Mouse (Mus musculus): ENCODE data around the gene Lce6a. TPM values are rescaled to one million over a fixed set of nuclear protein-coding genes. Genes with fewer than 3 reads are reported as not detected.

Lce6a gene
- polyA plus RNA-seq (2011; ENCODE audit: insufficient read depth, insufficient read length, low replicate concordance, missing spikeins) = not detected in 2 replicates

DNA sequence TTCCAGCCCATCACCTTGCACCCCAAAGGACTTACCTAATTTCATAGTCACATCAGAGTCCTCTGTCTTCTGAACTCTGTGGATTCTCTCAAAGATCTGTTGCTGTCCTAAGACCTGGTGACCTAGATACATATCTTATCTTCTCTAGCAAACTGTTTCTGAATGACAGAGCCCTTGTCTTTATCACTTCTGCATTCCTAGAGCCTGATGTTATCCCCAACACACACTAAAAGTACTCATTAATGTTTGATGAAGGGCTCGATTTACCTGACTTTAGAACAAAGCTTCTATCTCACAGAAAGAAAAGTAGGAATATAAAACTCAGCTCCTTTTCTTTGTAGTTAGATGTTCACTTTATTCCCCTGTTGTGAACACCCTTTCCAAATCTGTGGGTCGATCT lies at the start of gene Lce6a:
Gene Lce6a (minus strand): TSS at position 101 of the 400 bp plus-strand sequence.
- no peaks in the 10 kb centered on the region for H3K4me1 ChIP-seq (ENCODE audit: control insufficient read depth, insufficient read depth, low read length)
- 64% methylated on average over 2 of the region's 2 CpGs for WGBS

DNA sequence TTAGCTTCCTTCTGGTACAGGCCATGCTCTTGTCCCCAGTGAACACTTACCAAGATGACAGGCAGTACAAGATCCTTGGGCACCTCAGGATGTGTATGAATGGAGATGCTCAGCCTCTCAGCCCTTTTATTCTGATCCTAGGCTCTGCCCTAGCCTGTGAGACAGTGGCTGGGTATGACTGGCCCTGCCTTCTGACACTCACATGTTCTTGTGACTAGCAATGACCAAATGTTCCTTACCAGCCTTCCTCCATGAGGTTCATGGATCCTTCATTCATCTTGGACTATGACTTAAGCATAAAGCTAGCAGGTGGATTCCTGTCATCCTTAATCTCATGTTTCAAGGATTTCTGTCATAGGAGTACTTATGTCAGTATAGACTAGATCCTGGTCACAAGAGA lies 48.8 kb upstream of the Lce6a start, which contains the start of gene Lce1a2:
Gene Lce1a2 (minus strand): TSS at position 101 of the 400 bp plus-strand sequence.
- H3K4me3 ChIP-seq (replicated peaks; ENCODE audit: control insufficient read depth, low read depth, low read length) = no peak within 1 kb of the TSS
- no peaks in the 10 kb centered on the region for H3K4me1 ChIP-seq (ENCODE audit: control insufficient read depth, insufficient read depth, low read length)
- no peak within 1 kb of the TSS for H3K27ac ChIP-seq (ENCODE audit: control insufficient read depth, insufficient read depth, low read depth, low read length, poor library complexity)
- no peak for TF ChIP-seq CTCF (IDR thresholded peaks at IDR 0.05; ENCODE audit: control insufficient read depth, insufficient read depth, low read length)
- TF ChIP-seq POLR2A (IDR thresholded peaks at IDR 0.05; ENCODE audit: borderline replicate concordance, control insufficient read depth, low read depth, low read length) = no peak

More for the DNA sequence above, at the start of gene Lce6a:
- no peak within 1 kb of the TSS for H3K27ac ChIP-seq (ENCODE audit: control insufficient read depth, insufficient read depth, low read depth, low read length, poor library complexity)
- TF ChIP-seq CTCF (IDR thresholded peaks at IDR 0.05; ENCODE audit: control insufficient read depth, insufficient read depth, low read length) (no peak), POLR2A (IDR thresholded peaks at IDR 0.05; ENCODE audit: borderline replicate concordance, control insufficient read depth, low read depth, low read length) (no peak)
- no peak within 1 kb of the TSS for H3K4me3 ChIP-seq (replicated peaks; ENCODE audit: control insufficient read depth, low read depth, low read length)

DNA sequence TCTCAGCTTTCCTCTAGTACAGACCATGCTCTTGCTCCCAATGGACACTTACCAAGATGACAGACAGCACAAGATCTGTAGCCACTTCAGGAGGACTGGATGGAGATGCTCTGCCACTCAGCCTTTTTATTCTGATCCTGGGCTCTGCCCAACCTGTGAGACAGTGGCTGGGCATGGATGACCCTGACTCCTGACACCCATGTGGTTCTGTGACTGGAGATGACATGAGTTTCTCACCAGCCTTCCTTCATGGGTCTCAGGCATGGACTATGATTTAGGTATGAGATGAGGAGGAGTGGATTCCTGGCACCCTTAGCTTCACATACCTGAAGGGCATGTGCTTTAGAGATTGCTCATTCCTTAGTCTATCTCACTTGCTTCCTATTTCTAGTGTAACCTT lies 35.4 kb upstream of the Lce6a start, which contains the start of gene Lce1b:
Gene Lce1b (minus strand): TSS at position 101 of the 400 bp plus-strand sequence.
- H3K27ac ChIP-seq (ENCODE audit: control insufficient read depth, insufficient read depth, low read depth, low read length, poor library complexity) = no peak within 1 kb of the TSS
- no peaks in the 10 kb centered on the region for H3K4me1 ChIP-seq (ENCODE audit: control insufficient read depth, insufficient read depth, low read length)
- no peak within 1 kb of the TSS for H3K4me3 ChIP-seq (replicated peaks; ENCODE audit: control insufficient read depth, low read depth, low read length)
- TF ChIP-seq CTCF (IDR thresholded peaks at IDR 0.05; ENCODE audit: control insufficient read depth, insufficient read depth, low read length) (no peak), POLR2A (IDR thresholded peaks at IDR 0.05; ENCODE audit: borderline replicate concordance, control insufficient read depth, low read depth, low read length) (no peak)

DNA sequence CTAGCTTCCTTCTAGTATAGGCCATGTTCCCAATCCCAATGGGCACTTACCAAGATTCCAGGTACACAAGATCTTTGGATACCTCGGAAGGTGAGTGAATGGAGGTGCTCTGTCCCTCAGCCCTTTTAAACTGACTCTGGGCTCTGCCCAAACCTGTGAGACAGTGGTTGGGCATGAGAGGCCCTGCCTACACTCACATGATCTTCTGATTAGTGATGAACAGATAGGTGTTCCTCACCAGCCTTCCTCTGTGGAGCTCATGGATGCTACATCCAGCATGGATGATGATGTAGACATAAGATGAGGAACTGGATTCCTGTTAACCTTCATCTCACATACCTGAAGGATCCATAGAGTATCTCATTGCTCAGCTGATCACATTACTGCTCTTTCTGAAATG lies 26.7 kb upstream of the Lce6a start, which contains the start of gene Lce1a1:
Gene Lce1a1 (minus strand): TSS at position 101 of the 400 bp plus-strand sequence.
- TF ChIP-seq POLR2A (IDR thresholded peaks at IDR 0.05; ENCODE audit: borderline replicate concordance, control insufficient read depth, low read depth, low read length) = no peak
- no peak for TF ChIP-seq CTCF (IDR thresholded peaks at IDR 0.05; ENCODE audit: control insufficient read depth, insufficient read depth, low read length)
- no peak within 1 kb of the TSS for H3K4me3 ChIP-seq (replicated peaks; ENCODE audit: control insufficient read depth, low read depth, low read length)
- no peaks in the 10 kb centered on the region for H3K4me1 ChIP-seq (ENCODE audit: control insufficient read depth, insufficient read depth, low read length)
- 70% methylated on average over 1 of the region's 1 CpGs for WGBS
- H3K27ac ChIP-seq (ENCODE audit: control insufficient read depth, insufficient read depth, low read depth, low read length, poor library complexity) = no peak within 1 kb of the TSS

DNA sequence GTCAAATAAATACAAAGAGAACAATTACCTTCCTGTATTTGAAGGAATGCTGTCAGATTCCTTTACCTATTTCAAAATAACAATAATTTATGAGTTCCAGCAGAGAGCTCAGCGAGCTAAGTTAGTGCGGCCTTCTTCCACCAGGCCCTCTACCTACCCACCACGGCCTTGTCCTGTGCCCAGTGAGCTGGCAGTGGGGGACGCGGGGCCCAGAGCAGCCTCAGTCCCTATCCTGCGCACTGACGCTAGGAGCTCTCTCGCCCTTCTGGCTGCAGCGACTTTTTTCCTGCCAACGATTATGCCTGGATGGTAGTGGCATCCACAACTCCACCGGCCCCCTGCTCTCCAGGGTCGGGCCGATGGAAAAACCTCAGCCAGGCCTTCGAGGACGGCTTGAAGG lies 18.4 kb upstream of the Lce6a start:
- H3K4me1 ChIP-seq (ENCODE audit: control insufficient read depth, insufficient read depth, low read length) = no peaks in the 10 kb centered on the region
- TF ChIP-seq POLR2A (IDR thresholded peaks at IDR 0.05; ENCODE audit: borderline replicate concordance, control insufficient read depth, low read depth, low read length) = no peak
- TF ChIP-seq CTCF (IDR thresholded peaks at IDR 0.05; ENCODE audit: control insufficient read depth, insufficient read depth, low read length) = no peak
- no peak overlapping the region for H3K4me3 ChIP-seq (replicated peaks; ENCODE audit: control insufficient read depth, low read depth, low read length)
- no peak overlapping the region for H3K27ac ChIP-seq (ENCODE audit: control insufficient read depth, insufficient read depth, low read depth, low read length, poor library complexity)
- WGBS = 85% methylated on average over 15 of the region's 15 CpGs

DNA sequence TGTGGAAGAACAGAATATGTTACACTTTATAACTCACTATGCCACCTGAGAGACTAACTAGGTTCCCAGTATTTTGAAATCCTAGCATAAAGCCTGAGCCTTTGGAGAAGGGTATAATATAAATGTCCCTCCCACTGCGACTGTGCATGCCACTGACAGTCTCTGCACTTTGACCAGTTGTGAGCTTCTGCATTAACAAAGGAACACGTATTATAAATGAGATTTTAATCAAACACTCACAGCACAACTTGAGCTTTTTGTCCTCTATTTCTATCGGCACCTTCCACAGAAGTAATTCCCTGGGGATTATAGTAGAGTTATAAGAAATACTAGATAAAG lies 17.2 kb upstream of the Lce6a start:
- 73% methylated on average over 3 of the region's 3 CpGs for WGBS
- Histone ChIP-seq H3K27ac (ENCODE audit: control insufficient read depth, insufficient read depth, low read depth, low read length, poor library complexity) (no peak overlapping the region), H3K4me1 (ENCODE audit: control insufficient read depth, insufficient read depth, low read length) (no peaks in the 10 kb centered on the region), H3K4me3 (replicated peaks; ENCODE audit: control insufficient read depth, low read depth, low read length) (no peak overlapping the region)
- no peak for TF ChIP-seq POLR2A (IDR thresholded peaks at IDR 0.05; ENCODE audit: borderline replicate concordance, control insufficient read depth, low read depth, low read length)
- TF ChIP-seq CTCF (IDR thresholded peaks at IDR 0.05; ENCODE audit: control insufficient read depth, insufficient read depth, low read length) = no peak

DNA sequence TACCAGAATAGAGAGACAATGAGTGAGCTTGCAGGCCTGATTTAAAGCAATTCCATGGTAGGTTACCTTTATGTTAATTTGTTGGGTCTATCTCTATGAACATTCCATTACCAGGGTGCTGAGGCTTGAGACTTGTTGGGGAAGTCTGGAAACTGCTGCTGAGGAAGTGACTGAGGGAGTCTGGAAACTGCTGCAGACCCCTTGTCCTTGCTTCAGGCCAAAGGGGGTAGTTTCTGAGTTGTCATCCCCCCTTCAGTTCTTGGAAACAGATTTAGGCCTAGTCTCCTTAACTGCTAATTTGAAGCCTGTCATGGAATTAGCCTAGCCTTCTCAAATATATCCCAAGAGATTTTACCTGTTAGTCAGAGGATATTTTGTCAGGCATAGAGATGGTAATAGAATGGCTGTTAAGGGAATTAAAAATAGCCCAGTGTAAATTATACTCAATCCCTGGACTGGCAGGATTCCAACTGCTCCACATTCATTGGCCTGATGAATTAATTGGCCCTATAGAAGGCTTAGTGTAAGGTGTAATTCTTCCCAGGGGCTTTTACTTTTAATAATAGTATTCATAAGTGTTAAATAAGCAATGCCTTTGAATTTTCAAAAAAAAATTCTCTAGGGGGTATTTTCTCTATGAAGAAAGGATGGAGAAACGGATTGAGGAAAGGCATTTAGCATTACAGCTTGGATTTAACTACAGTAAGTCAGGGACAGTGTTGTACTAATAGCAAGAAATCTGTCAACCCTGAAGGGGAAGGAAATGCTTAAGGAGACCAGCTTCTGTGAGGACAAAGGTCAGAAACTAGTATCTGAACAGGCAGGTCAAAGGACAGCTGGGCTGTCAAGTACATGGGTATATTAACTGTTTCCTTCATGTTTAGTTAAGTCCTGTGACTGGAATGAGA lies 16.5 kb upstream of the Lce6a start:
- no peak overlapping the region for H3K27ac ChIP-seq (ENCODE audit: control insufficient read depth, insufficient read depth, low read depth, low read length, poor library complexity)
- no peak for TF ChIP-seq CTCF (IDR thresholded peaks at IDR 0.05; ENCODE audit: control insufficient read depth, insufficient read depth, low read length)
- TF ChIP-seq POLR2A (IDR thresholded peaks at IDR 0.05; ENCODE audit: borderline replicate concordance, control insufficient read depth, low read depth, low read length) = no peak
- no peak overlapping the region for H3K4me3 ChIP-seq (replicated peaks; ENCODE audit: control insufficient read depth, low read depth, low read length)
- WGBS = 39% methylated on average over 1 of the region's 1 CpGs
- H3K4me1 ChIP-seq (ENCODE audit: control insufficient read depth, insufficient read depth, low read length) = no peaks in the 10 kb centered on the region

DNA sequence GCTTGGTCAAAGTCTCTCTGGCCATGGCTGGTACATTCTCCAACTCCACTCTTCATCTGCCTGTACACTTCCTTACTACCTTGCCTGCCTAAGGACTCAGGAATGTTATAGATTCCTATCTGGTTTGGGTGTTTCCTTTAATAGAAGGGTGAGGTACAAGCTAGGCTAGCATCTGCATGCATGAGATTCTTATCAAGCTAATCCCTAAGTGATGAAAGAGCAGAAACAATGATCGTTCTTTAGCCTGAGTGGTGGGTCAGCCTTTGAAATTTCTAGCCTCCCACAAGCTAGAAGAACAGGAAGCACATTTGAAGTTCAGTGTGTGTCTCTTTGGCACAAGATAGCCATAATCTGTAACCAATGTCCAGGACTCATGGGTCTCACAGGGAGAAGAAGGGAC lies 11.7 kb downstream of the Lce6a start:
- H3K4me1 ChIP-seq (ENCODE audit: control insufficient read depth, insufficient read depth, low read length) = no peaks in the 10 kb centered on the region
- TF ChIP-seq POLR2A (IDR thresholded peaks at IDR 0.05; ENCODE audit: borderline replicate concordance, control insufficient read depth, low read depth, low read length) = no peak
- no peak for TF ChIP-seq CTCF (IDR thresholded peaks at IDR 0.05; ENCODE audit: control insufficient read depth, insufficient read depth, low read length)
- H3K27ac ChIP-seq (ENCODE audit: control insufficient read depth, insufficient read depth, low read depth, low read length, poor library complexity) = no peak overlapping the region
- H3K4me3 ChIP-seq (replicated peaks; ENCODE audit: control insufficient read depth, low read depth, low read length) = no peak overlapping the region
- WGBS = 36% methylated on average over 1 of the region's 1 CpGs

Measured in bone marrow, adult 2 months (tissue).